Mouse (Mus musculus): ENCODE measurements at regions not wholly inside any gene's neighbourhood (a gene's known extent, or its start where the extent isn't known, plus 50 kb on each side); places are given as distances from the start of the nearest gene placed in this dataset.

DNA sequence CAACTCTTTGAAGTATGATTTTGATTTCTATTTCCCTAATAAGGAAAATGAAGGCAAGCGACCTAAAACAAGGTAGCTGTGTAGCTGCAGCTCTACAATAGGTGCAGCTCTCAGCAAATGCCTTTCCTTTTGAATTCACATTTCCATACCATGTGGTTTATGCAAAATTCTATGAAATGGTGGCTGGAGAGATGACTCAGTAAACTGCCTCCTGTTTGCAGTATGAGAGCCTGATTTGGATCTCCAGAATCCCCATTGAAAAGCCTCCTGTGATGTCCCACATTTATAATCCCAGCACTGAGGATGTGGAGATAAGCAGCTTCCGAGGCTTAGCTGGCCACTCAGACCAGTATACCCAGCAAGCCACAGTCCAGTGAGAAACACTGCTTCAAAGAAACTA is 59.6 kb downstream of the Npy1r start:
- no peaks in the 10 kb centered on the region for H3K27me3 ChIP-seq
- H3K4me1 ChIP-seq: no peaks in the 10 kb centered on the region
- H3K9ac ChIP-seq (replicated peaks): no peak overlapping the region
- no peak overlapping the region for H3K4me3 ChIP-seq
- H3K4me2 ChIP-seq (replicated peaks): no peak overlapping the region
- no peaks in the 10 kb centered on the region for H3K9me3 ChIP-seq
- ATAC-seq (replicated peaks): no peak
- no peak overlapping the region for H3K27ac ChIP-seq (replicated peaks)
- 86% methylated on average over 2 of the region's 2 CpGs for WGBS
- H3K36me3 ChIP-seq: no peaks in the 10 kb centered on the region

DNA sequence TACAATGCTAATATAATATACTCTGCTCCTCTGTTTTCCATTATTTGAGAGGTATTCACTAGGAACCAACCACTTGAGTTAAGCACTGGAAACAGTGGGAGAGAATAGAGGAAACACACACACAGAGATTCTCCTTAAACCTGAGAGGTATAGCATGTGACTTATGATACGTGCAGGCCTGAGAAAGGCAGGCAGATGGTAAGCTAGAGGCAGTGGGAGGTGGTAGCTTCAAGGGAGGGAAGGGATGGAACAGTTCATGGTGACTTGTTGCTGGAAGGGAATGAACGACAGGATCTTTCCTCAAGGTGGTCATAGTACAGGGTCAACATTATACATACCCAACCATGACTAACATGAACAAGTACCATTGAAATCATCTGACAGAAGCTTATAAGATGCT is 60.8 kb downstream of the Npy1r start:
- H3K9me3 ChIP-seq: no peaks in the 10 kb centered on the region
- H3K27me3 ChIP-seq: no peaks in the 10 kb centered on the region
- H3K27ac ChIP-seq (replicated peaks): no peak overlapping the region
- no peak overlapping the region for H3K9ac ChIP-seq (replicated peaks)
- no peak overlapping the region for H3K4me3 ChIP-seq
- WGBS: 83% methylated on average over 2 of the region's 2 CpGs
- ATAC-seq (replicated peaks): no peak
- H3K36me3 ChIP-seq: no peaks in the 10 kb centered on the region
- no peaks in the 10 kb centered on the region for H3K4me1 ChIP-seq
- H3K4me2 ChIP-seq (replicated peaks): no peak overlapping the region

GRCm38 (mm10) chr8:66758519-66758918 is 61.5 kb downstream of the Npy1r start:
- no peak overlapping the region for H3K4me3 ChIP-seq
- H3K9me3 ChIP-seq: no peaks in the 10 kb centered on the region
- 92% methylated on average over 2 of the region's 2 CpGs for WGBS
- no peak overlapping the region for H3K4me2 ChIP-seq (replicated peaks)
- ATAC-seq (replicated peaks): no peak
- no peaks in the 10 kb centered on the region for H3K4me1 ChIP-seq
- H3K27ac ChIP-seq (replicated peaks): no peak overlapping the region
- no peaks in the 10 kb centered on the region for H3K27me3 ChIP-seq
- H3K9ac ChIP-seq (replicated peaks): no peak overlapping the region
- no peaks in the 10 kb centered on the region for H3K36me3 ChIP-seq

GRCm38 (mm10) chr8:66759716-66760115 is 62.7 kb downstream of the Npy1r start:
- Histone ChIP-seq H3K4me2 (replicated peaks) (no peak overlapping the region), H3K4me3 (no peak overlapping the region), H3K27me3 (no peaks in the 10 kb centered on the region), H3K27ac (replicated peaks) (no peak overlapping the region), H3K9me3 (no peaks in the 10 kb centered on the region), H3K4me1 (no peaks in the 10 kb centered on the region), H3K36me3 (no peaks in the 10 kb centered on the region), H3K9ac (replicated peaks) (no peak overlapping the region)
- ATAC-seq (replicated peaks): no peak

DNA sequence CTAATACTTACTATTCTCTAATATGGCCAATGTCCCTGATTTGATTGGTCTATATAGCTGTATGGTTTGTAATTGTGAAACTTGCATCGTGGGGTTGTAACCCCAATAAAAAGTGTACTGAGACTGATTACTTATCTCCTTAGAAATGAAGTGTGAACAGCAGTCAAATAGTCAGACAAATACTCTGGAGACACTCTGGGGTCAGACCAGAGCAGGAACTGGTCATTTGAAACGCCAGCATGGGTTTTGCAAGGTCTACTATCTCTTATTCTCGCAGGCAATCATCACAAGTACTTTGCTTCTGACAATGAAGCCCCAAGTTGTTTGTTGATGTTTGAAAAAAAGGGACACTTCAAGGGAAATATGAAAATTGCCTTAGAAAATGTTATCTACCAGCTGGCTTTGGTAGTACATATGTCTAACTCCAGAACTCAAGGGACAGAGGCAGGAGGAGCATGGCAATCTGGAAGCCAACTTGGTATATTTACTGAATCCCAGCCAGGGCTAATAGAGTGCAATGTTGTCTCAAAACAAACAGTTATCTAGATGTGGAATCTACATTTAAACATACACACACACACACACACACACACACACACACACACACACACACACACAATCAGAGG is 64.1 kb downstream of the Npy1r start:
- Histone ChIP-seq H3K4me3 (no peak overlapping the region), H3K4me1 (no peaks in the 10 kb centered on the region), H3K36me3 (no peaks in the 10 kb centered on the region), H3K9me3 (no peaks in the 10 kb centered on the region), H3K27ac (replicated peaks) (no peak overlapping the region), H3K27me3 (no peaks in the 10 kb centered on the region), H3K4me2 (replicated peaks) (no peak overlapping the region), H3K9ac (replicated peaks) (no peak overlapping the region)
- no peak for ATAC-seq (replicated peaks)
- WGBS: 87% methylated on average over 3 of the region's 3 CpGs

DNA sequence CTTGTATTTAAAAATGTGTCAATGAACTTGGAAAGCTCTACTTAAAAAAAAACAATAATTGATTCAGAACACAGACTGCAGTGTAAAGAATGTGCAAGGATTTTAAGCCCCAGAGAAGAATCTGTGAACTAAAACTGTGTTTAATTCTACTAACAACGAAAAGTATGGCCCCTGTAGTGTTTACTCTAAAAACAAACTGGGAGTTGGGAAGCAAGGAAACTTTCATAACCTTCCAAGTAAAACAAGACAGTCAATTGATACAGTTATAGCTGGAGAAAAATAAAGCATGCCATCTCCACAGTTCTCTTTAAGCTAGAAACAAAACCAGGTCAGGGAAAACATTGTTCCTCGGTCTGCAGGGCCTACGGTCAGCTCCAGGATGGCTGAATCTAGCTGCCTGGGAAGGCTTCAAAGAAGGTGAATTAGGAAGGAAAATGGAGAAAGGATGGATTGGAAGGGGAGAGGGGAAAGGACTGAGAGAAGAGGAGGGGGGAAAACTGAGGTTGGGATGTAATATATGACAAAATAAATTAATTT is 68.1 kb downstream of the Npy1r start:
- Histone ChIP-seq H3K9ac (replicated peaks) (no peak overlapping the region), H3K36me3 (no peaks in the 10 kb centered on the region), H3K27ac (replicated peaks) (no peak overlapping the region), H3K4me1 (no peaks in the 10 kb centered on the region), H3K4me2 (replicated peaks) (no peak overlapping the region), H3K9me3 (no peaks in the 10 kb centered on the region), H3K27me3 (no peaks in the 10 kb centered on the region), H3K4me3 (no peak overlapping the region)
- WGBS: 50% methylated on average over 3 of the region's 3 CpGs
- no peak for ATAC-seq (replicated peaks)

DNA sequence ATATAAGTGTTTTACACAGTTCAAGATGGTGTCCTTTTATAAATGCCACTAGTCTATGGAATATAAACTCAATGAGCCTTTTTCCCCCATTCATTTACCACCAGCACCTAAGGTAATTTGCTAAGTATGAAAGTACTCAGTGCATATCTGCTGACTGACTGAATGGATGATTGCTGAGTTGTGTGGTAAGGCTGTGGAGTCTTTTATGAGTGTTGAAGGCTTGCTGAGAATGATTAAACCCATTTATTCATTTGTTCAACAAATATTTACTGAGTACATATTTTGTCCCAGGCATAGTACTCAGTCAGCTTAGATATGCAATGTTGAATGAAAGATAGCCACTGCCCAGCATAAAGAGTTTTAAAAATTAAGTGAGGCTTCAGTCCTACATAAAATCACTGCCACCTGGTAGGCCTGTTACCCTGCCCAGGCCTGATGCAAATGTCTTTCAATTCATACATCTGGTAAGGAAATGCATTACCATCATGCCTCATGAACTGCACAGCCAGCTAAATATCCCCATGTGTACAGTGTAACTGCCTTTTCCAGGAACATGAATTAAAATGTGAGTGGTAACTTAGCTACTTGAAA is 71.5 kb downstream of the Npy1r start:
- no peak for ATAC-seq (replicated peaks)
- Histone ChIP-seq H3K27ac (replicated peaks) (no peak overlapping the region), H3K9ac (replicated peaks) (no peak overlapping the region), H3K4me3 (no peak overlapping the region), H3K36me3 (no peaks in the 10 kb centered on the region), H3K27me3 (no peaks in the 10 kb centered on the region), H3K4me2 (replicated peaks) (no peak overlapping the region), H3K4me1 (peaks cover 4% of the 10 kb centered on the region; the same call in 1 of the 2 replicates), H3K9me3 (no peaks in the 10 kb centered on the region)

GRCm38 (mm10) chr8:66771111-66771510 is 74.1 kb downstream of the Npy1r start:
- WGBS: 61% methylated on average over 4 of the region's 4 CpGs
- Histone ChIP-seq H3K4me1 (peaks cover 4% of the 10 kb centered on the region; the same call in 1 of the 2 replicates), H3K4me3 (no peak overlapping the region)

DNA sequence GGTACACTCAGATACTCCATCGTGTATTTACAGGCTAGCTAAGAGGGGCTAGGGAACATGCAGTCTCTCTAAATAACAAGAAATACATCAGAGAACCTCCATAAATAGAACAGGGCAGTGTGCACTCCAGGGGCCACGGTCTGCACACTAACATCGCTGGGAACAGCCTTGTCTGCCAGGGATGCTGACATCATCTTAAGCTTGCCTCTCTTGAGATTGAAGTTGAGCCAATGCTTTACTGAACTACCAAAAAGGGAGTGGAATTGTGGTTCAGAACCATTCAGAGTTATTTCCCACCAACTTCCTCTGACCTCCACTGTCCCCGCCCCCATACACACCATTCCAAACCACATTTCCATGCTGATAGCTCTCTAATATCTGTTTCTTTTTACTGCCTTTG is 75.7 kb downstream of the Npy1r start:
- ATAC-seq (replicated peaks): no peak

More at GRCm38 (mm10) chr8:66771111-66771510, 74.1 kb downstream of the Npy1r start:
- Histone ChIP-seq H3K27ac (replicated peaks) (peak overlapping the region; percentile 11), H3K27me3 (no peaks in the 10 kb centered on the region), H3K36me3 (no peaks in the 10 kb centered on the region), H3K4me2 (replicated peaks) (no peak overlapping the region), H3K9me3 (no peaks in the 10 kb centered on the region), H3K9ac (replicated peaks) (no peak overlapping the region)
- peak; percentile 85 for ATAC-seq (replicated peaks)

DNA sequence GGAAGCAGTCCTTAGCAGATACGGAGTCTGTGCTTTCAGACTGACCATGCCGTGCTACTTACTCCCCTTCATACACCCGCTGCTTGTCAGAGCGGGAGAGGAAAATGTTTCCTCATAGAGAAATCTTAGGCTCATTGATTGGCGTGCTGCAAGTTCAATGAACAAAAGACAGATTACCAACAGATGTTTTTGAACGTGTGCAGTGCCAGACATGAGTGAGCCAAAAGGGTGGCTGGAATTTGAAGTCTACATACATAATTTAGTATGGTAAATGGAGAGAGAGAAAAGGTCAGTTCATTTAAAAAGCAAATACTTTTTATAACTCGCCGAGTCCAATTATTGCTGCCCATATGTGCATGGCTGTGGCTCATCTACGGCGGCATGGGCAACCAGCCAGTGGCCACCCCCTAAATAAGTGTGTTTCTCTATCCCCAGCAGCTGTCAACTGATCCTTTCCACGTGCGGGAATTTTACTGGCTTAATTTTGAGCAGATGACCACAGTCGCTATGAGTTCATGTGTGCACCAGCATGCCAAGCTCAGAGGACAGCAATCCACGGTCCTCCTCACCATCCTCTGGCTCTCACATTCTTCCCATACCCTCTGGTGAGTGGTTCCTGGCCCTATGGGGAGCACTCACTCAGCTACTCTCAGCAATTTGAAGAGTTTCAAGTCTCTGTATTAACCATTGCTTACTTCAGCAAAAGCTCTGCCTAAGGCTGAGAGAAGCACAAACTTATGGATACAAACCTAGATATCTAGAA is 80.3 kb downstream of the Npy1r start:
- no peak overlapping the region for H3K4me3 ChIP-seq
- H3K27ac ChIP-seq (replicated peaks): peak overlapping the region; percentile 58
- no peak overlapping the region for H3K9ac ChIP-seq (replicated peaks)
- H3K36me3 ChIP-seq: no peaks in the 10 kb centered on the region
- 21% methylated on average over 14 of the region's 14 CpGs for WGBS
- peaks cover 12% of the 10 kb centered on the region; the same call in 1 of the 2 replicates for H3K4me1 ChIP-seq
- H3K9me3 ChIP-seq: no peaks in the 10 kb centered on the region
- peak; percentile 85 for ATAC-seq (replicated peaks)
- no peak overlapping the region for H3K4me2 ChIP-seq (replicated peaks)
- H3K27me3 ChIP-seq: no peaks in the 10 kb centered on the region

More for the DNA sequence above, 75.7 kb downstream of the Npy1r start:
- Histone ChIP-seq H3K27me3 (no peaks in the 10 kb centered on the region), H3K4me3 (no peak overlapping the region), H3K4me1 (peaks cover 16% of the 10 kb centered on the region), H3K27ac (replicated peaks) (no peak overlapping the region), H3K36me3 (no peaks in the 10 kb centered on the region), H3K4me2 (replicated peaks) (no peak overlapping the region), H3K9ac (replicated peaks) (no peak overlapping the region), H3K9me3 (no peaks in the 10 kb centered on the region)
- WGBS: 72% methylated on average over 4 of the region's 4 CpGs

DNA sequence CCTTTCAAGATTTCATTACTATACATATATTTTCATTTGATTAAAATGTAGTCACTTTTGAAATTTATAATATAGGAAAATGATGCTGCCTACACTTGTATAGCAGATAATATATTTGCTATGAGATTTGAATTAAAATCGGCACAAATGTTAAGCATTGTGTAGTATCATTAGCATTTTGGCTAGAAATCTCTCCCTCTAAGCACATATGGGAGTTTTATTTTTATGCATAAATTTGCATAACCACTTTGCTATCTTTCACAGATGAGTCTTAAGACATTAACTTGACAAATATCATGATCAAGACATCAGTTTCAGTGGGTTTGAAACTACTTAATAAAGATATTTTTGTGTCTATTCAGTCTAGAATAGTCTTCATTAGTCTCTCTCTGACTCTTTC is 80.4 kb upstream of the Naf1 start:
- H3K27me3 ChIP-seq: no peaks in the 10 kb centered on the region
- peak overlapping the region; percentile 24 for H3K27ac ChIP-seq (replicated peaks)
- H3K4me1 ChIP-seq: peaks cover 12% of the 10 kb centered on the region; the same call in 1 of the 2 replicates
- no peak overlapping the region for H3K4me2 ChIP-seq (replicated peaks)
- H3K36me3 ChIP-seq: no peaks in the 10 kb centered on the region
- H3K4me3 ChIP-seq: no peak overlapping the region
- WGBS: 77% methylated on average over 1 of the region's 1 CpGs
- H3K9ac ChIP-seq (replicated peaks): no peak overlapping the region
- H3K9me3 ChIP-seq: no peaks in the 10 kb centered on the region
- ATAC-seq (replicated peaks): peak; percentile 74; the same call in 1 of the 2 replicates

- no peaks in the 10 kb centered on the region for H3K27me3 ChIP-seq
- H3K4me1 ChIP-seq: no peaks in the 10 kb centered on the region
- no peaks in the 10 kb centered on the region for H3K36me3 ChIP-seq
- no peaks in the 10 kb centered on the region for H3K9me3 ChIP-seq
- no peak for ATAC-seq (replicated peaks)
- no peak overlapping the region for H3K27ac ChIP-seq (replicated peaks)
- H3K9ac ChIP-seq (replicated peaks): no peak overlapping the region
- no peak overlapping the region for H3K4me2 ChIP-seq (replicated peaks)
- H3K4me3 ChIP-seq: no peak overlapping the region
- 89% methylated on average over 2 of the region's 2 CpGs for WGBS
Measured at GRCm38 (mm10) chr8:66782656-66783055, 77.4 kb upstream of the Naf1 start.

All from forebrain, embryonic 15.5 days (tissue).